Comparison of ENCODE assay signal across 10 mouse cellular contexts in the genomic region with DNA sequence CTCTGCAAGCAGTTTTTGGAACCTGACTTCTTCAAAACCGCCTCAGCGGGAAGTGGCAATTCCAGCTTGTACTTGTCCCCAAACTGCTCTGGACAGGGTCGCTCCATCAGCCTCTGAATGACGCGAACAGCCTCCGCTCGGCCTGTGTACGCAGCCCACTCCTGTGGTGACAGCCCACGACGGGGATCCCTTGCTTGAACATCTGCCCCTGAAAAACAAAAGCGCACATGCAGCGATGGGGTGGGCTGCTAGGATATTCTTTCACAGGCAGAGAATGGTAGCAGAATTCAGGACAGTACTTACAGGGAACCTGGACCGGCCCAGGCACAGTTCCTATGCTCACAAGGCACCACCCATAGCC.
DNase-seq lines count a peak whose midpoint lies in the region; ATAC-seq lines count a peak whose summit lies in the region.
"Had no signal": no experiment of that assay in that cellular context is flagged by ENCODE, and none has a peak within 500 bp of the region (broad histone marks: within the 10 kb centered on the region; RNA-seq: fewer than 3 reads in every experiment).

No protein-coding gene starts in this region.

- no peaks in the 10 kb centered on the region for H3K9me3 ChIP-seq in liver, embryonic 11.5 days (ENCODE audit: control insufficient read depth, low read length)
- no peaks in the 10 kb centered on the region for H3K9me3 ChIP-seq in forebrain, embryonic 13.5 days (replicated peaks)
- no peaks in the 10 kb centered on the region for H3K9me3 ChIP-seq in limb, embryonic 13.5 days
- no peaks in the 10 kb centered on the region for H3K9me3 ChIP-seq in stomach, embryonic 16.5 days (replicated peaks; ENCODE audit: control insufficient read depth, low read length)
- H3K9me3 ChIP-seq: liver, embryonic 13.5 days had no signal

- WGBS in liver, embryonic 11.5 days, result 26% methylated on average over 13 of the region's 13 CpGs
- 20% methylated on average over 13 of the region's 13 CpGs for WGBS in forebrain, embryonic 13.5 days
- 23% methylated on average over 13 of the region's 13 CpGs for WGBS in limb, embryonic 13.5 days
- WGBS in stomach, embryonic 16.5 days, result 18% methylated on average over 13 of the region's 13 CpGs

- no peak for DNase-seq in liver, embryonic 11.5 days (ENCODE audit: low spot score)
- no peak for DNase-seq in liver
- DNase-seq in layer of hippocampus, adult 8-10 months (ENCODE audit: low spot score in 2 of 2), result no peak
- DNase-seq: heart, postnatal 4 days; liver, embryonic 13.5 days had no signal

- no peak overlapping the region for H3K9ac ChIP-seq in liver, embryonic 11.5 days (ENCODE audit: low read depth, low read length)
- H3K9ac ChIP-seq in forebrain, embryonic 13.5 days, result peak overlapping the region; percentile 43; the same call in 1 of the 2 replicates
- H3K9ac ChIP-seq in limb, embryonic 13.5 days, result no peak overlapping the region; the same call in 1 of the 2 replicates
- H3K9ac ChIP-seq in stomach, embryonic 16.5 days (ENCODE audit: low read length), result no peak overlapping the region
- H3K9ac ChIP-seq: liver, embryonic 13.5 days had no signal

- H3K4me2 ChIP-seq in liver, embryonic 11.5 days, result peak overlapping the region; percentile 26; the same call in 1 of the 2 replicates
- peak overlapping the region; percentile 61 for H3K4me2 ChIP-seq in forebrain, embryonic 13.5 days
- peak overlapping the region; percentile 54 for H3K4me2 ChIP-seq in limb, embryonic 13.5 days (replicated peaks)
- H3K4me2 ChIP-seq in stomach, embryonic 16.5 days (ENCODE audit: low read depth, low read length), result peak overlapping the region; percentile 45
- H3K4me2 ChIP-seq: liver, embryonic 13.5 days had no signal

- no peak overlapping the region for H3K4me3 ChIP-seq in liver, embryonic 11.5 days (ENCODE audit: low read depth, low read length)
- H3K4me3 ChIP-seq in forebrain, embryonic 13.5 days, result peak overlapping the region; percentile 30
- H3K4me3 ChIP-seq in limb, embryonic 13.5 days, result peak overlapping the region; percentile 22
- H3K4me3 ChIP-seq in stomach, embryonic 16.5 days (replicated peaks; ENCODE audit: low read length), result peak overlapping the region; percentile 6
- H3K4me3 ChIP-seq: liver, embryonic 13.5 days; myocyte had no signal

- H3K27me3 ChIP-seq in liver, embryonic 11.5 days (replicated peaks; ENCODE audit: control insufficient read depth, insufficient read depth, low read length), result peaks cover 40% of the 10 kb centered on the region
- peaks cover 37% of the 10 kb centered on the region for H3K27me3 ChIP-seq in forebrain, embryonic 13.5 days
- H3K27me3 ChIP-seq in limb, embryonic 13.5 days, result peaks cover 60% of the 10 kb centered on the region
- H3K27me3 ChIP-seq in stomach, embryonic 16.5 days (ENCODE audit: control insufficient read depth, insufficient read depth, low read length), result peaks cover 17% of the 10 kb centered on the region

- H3K4me1 ChIP-seq in liver, embryonic 11.5 days (replicated peaks; ENCODE audit: control insufficient read depth, insufficient read depth, low read length), result peaks cover 3% of the 10 kb centered on the region; the same call in 1 of the 2 replicates
- peaks cover 15% of the 10 kb centered on the region for H3K4me1 ChIP-seq in forebrain, embryonic 13.5 days
- peaks cover 18% of the 10 kb centered on the region for H3K4me1 ChIP-seq in limb, embryonic 13.5 days
- H3K4me1 ChIP-seq in stomach, embryonic 16.5 days (ENCODE audit: control insufficient read depth, insufficient read depth, low read length), result peaks cover 12% of the 10 kb centered on the region; the same call in 1 of the 2 replicates
- H3K4me1 ChIP-seq: liver, embryonic 13.5 days had no signal

- no peak overlapping the region for H3K27ac ChIP-seq in liver, embryonic 11.5 days (ENCODE audit: low read depth, low read length)
- no peak overlapping the region for H3K27ac ChIP-seq in forebrain, embryonic 13.5 days
- no peak overlapping the region for H3K27ac ChIP-seq in limb, embryonic 13.5 days
- H3K27ac ChIP-seq in stomach, embryonic 16.5 days (ENCODE audit: low read length), result no peak overlapping the region
- H3K27ac ChIP-seq: liver, embryonic 13.5 days had no signal

- no peaks in the 10 kb centered on the region for H3K36me3 ChIP-seq in liver, embryonic 11.5 days (ENCODE audit: control insufficient read depth, insufficient read depth, low read length)
- no peaks in the 10 kb centered on the region for H3K36me3 ChIP-seq in forebrain, embryonic 13.5 days (ENCODE audit: poor library complexity, severe bottlenecking)
- H3K36me3 ChIP-seq in limb, embryonic 13.5 days, result no peaks in the 10 kb centered on the region
- no peaks in the 10 kb centered on the region for H3K36me3 ChIP-seq in stomach, embryonic 16.5 days (ENCODE audit: control insufficient read depth, insufficient read depth, low read length)
- H3K36me3 ChIP-seq: liver, embryonic 13.5 days had no signal

- no peak for ATAC-seq in liver, embryonic 11.5 days (replicated peaks; ENCODE audit: low FRiP score)
- ATAC-seq in forebrain, embryonic 13.5 days, result no peak
- no peak for ATAC-seq in limb, embryonic 13.5 days (ENCODE audit: low FRiP score, low read depth)
- no peak for ATAC-seq in stomach, embryonic 16.5 days (ENCODE audit: insufficient read depth, low FRiP score)
- ATAC-seq in inflammation-experienced regulatory T-cells, adult 6 months, result no peak
